Mouse (Mus musculus) MEL (cell line): ENCODE data around the gene Mrrf. TPM values are rescaled to one million over a fixed set of nuclear protein-coding genes. Genes with fewer than 3 reads are reported as not detected.

Experiments
- DNase-seq: peaks from one replicate; pipeline ENCODE4 v3.0.0; 2011; ENCODE audit warnings: low read depth, low spot score
- H3K27ac ChIP-seq: 2 replicates; pipeline ENCODE4 v1.5.1; 2012; ENCODE audit warnings: low read depth, mild to moderate bottlenecking, control low read depth, low read length, moderate library complexity; ENCODE audit not compliant: control insufficient read depth
- H3K27me3 ChIP-seq, 2 experiments: fragments of 150-350 bp in 1 of 2; sonication (generic) in 1 of 2; 2 replicates each; pipeline ENCODE4 v1.6.1; 2012; ENCODE audit warnings: low read length in 2 of 2, mild to moderate bottlenecking in 2 of 2, improper control_type of control experiment in 1 of 2, moderate library complexity in 1 of 2; ENCODE audit not compliant: insufficient read depth in 2 of 2, control insufficient read depth in 1 of 2
- H3K36me3 ChIP-seq, 2 experiments: 2 replicates each; pipeline ENCODE4 v1.6.1; 2012 to 2014; ENCODE audit warnings: low read length in 2 of 2, improper control_type of control experiment in 1 of 2, inconsistent platforms in 1 of 2, mild to moderate bottlenecking in 1 of 2; ENCODE audit not compliant: insufficient read depth in 2 of 2, control insufficient read depth in 1 of 2
- H3K4me1 ChIP-seq, 2 experiments: fragments of 150-350 bp in 1 of 2; sonication (generic) in 1 of 2; 2 replicates each; pipeline ENCODE4 v1.6.1; 2012; ENCODE audit warnings: low read length in 2 of 2, improper control_type of control experiment in 1 of 2, mild to moderate bottlenecking in 1 of 2; ENCODE audit not compliant: insufficient read depth in 2 of 2, control insufficient read depth in 1 of 2
- H3K4me3 ChIP-seq, 2 experiments: fragments of 150-350 bp in 1 of 2; sonication (generic) in 1 of 2; 2 replicates each; pipeline ENCODE4 v1.5.1; 2012; ENCODE audit warnings: low read depth in 2 of 2, low read length in 2 of 2, mild to moderate bottlenecking in 2 of 2, moderate library complexity in 2 of 2, control low read depth in 1 of 2, improper control_type of control experiment in 1 of 2; ENCODE audit not compliant: control insufficient read depth in 1 of 2, insufficient read depth in 1 of 2
- H3K79me2 ChIP-seq: 2 replicates; pipeline ENCODE4 v1.6.1; 2012; ENCODE audit warnings: mild to moderate bottlenecking, low read length, moderate library complexity; ENCODE audit not compliant: control insufficient read depth, poor library complexity, insufficient read depth
- H3K9ac ChIP-seq: 2 replicates; pipeline ENCODE4 v1.6.1; 2012; ENCODE audit warnings: low read depth, mild to moderate bottlenecking, control low read depth, low read length, moderate library complexity; ENCODE audit not compliant: control insufficient read depth, poor library complexity, severe bottlenecking
- H3K9me3 ChIP-seq: fragments of 150-350 bp; sonication (generic); replicated peaks from 2 replicates; pipeline ENCODE4 v1.6.1; 2012; ENCODE audit warnings: mild to moderate bottlenecking, low read length, improper control_type of control experiment, moderate library complexity; ENCODE audit not compliant: insufficient read depth
- BHLHE40 ChIP-seq: IDR thresholded peaks from 2 replicates; pipeline ENCODE4 v1.6.1; 2012; ENCODE audit warnings: low read depth, mild to moderate bottlenecking, inconsistent platforms, low read length, improper control_type of control experiment, borderline replicate concordance
- CHD1 ChIP-seq: IDR thresholded peaks from 2 replicates; pipeline ENCODE4 v1.6.1; 2012; ENCODE audit warnings: low read depth, mild to moderate bottlenecking, inconsistent platforms, low read length, improper control_type of control experiment
- CHD2 ChIP-seq: IDR thresholded peaks from 2 replicates; pipeline ENCODE4 v1.6.1; 2011; ENCODE audit warnings: low read length, improper control_type of control experiment
- CTCF ChIP-seq, 3 experiments: IDR thresholded peaks in 2 of 3; conservative IDR thresholded peaks in 1 of 3; 2 replicates each; pipeline ENCODE4 v1.5.1; 2011 to 2012; ENCODE audit warnings: low read length in 3 of 3, low read depth in 2 of 3, mild to moderate bottlenecking in 2 of 3, improper control_type of control experiment in 1 of 3, inconsistent platforms in 1 of 3, mixed read lengths in 1 of 3, moderate library complexity in 1 of 3; ENCODE audit not compliant: control insufficient read depth in 1 of 3, insufficient read depth in 1 of 3, poor library complexity in 1 of 3, severe bottlenecking in 1 of 3
- E2F4 ChIP-seq: IDR thresholded peaks from 2 replicates; pipeline ENCODE4 v1.6.1; 2011; ENCODE audit warnings: low read depth, low read length, improper control_type of control experiment, borderline replicate concordance
- ELF1 ChIP-seq: IDR thresholded peaks from 2 replicates; pipeline ENCODE4 v1.6.1; 2014; ENCODE audit warnings: low read depth, mild to moderate bottlenecking, inconsistent platforms, low read length, improper control_type of control experiment, moderate library complexity
- EP300 ChIP-seq, 2 experiments: IDR thresholded peaks; 2 replicates each; pipeline ENCODE4 v1.6.1; 2011; ENCODE audit warnings: improper control_type of control experiment in 2 of 2, low read length in 2 of 2, low read depth in 1 of 2, mild to moderate bottlenecking in 1 of 2
- ETS1 ChIP-seq: IDR thresholded peaks from 2 replicates; pipeline ENCODE4 v1.6.1; 2012; ENCODE audit warnings: low read depth, mild to moderate bottlenecking, inconsistent platforms, low read length, improper control_type of control experiment, moderate library complexity
- HCFC1 ChIP-seq: IDR thresholded peaks from 2 replicates; pipeline ENCODE4 v1.6.1; 2012; ENCODE audit warnings: low read depth, mild to moderate bottlenecking, inconsistent platforms, low read length, improper control_type of control experiment, moderate library complexity
- JUND ChIP-seq: IDR thresholded peaks from 2 replicates; pipeline ENCODE4 v1.6.1; 2011; ENCODE audit warnings: low read depth, mild to moderate bottlenecking, improper control_type of control experiment, low read length
- MAFK ChIP-seq: IDR thresholded peaks from 2 replicates; pipeline ENCODE4 v1.6.1; 2011; ENCODE audit warnings: low read depth, mild to moderate bottlenecking, low read length, improper control_type of control experiment, borderline replicate concordance
- MAX ChIP-seq: IDR thresholded peaks from 2 replicates; pipeline ENCODE4 v1.6.1; 2011; ENCODE audit warnings: low read length, improper control_type of control experiment
- MEF2A ChIP-seq: IDR thresholded peaks from 2 replicates; pipeline ENCODE4 v1.6.1; 2014; ENCODE audit warnings: low read depth, mild to moderate bottlenecking, inconsistent platforms, low read length, improper control_type of control experiment; ENCODE audit not compliant: poor library complexity, insufficient replicate concordance, severe bottlenecking; ENCODE audit errors: extremely low read depth
- MXI1 ChIP-seq: IDR thresholded peaks from 2 replicates; pipeline ENCODE4 v1.6.1; 2011; ENCODE audit warnings: mild to moderate bottlenecking, low read depth, low read length, improper control_type of control experiment
- MYB ChIP-seq: IDR thresholded peaks from 2 replicates; pipeline ENCODE4 v1.6.1; 2011; ENCODE audit warnings: mild to moderate bottlenecking, low read depth, low read length, improper control_type of control experiment
- MYC ChIP-seq: IDR thresholded peaks from 2 replicates; pipeline ENCODE4 v1.6.1; 2011; ENCODE audit warnings: low read depth, mild to moderate bottlenecking, low read length, improper control_type of control experiment, moderate library complexity
- NELFE ChIP-seq: IDR thresholded peaks from 2 replicates; pipeline ENCODE4 v1.6.1; 2011; ENCODE audit warnings: low read depth, low read length, improper control_type of control experiment
- POLR2A ChIP-seq, 2 experiments: IDR thresholded peaks; 2 replicates each; pipeline ENCODE4 v1.6.1; 2011 to 2012; ENCODE audit warnings: low read length in 2 of 2, mild to moderate bottlenecking in 2 of 2, control low read depth in 1 of 2, improper control_type of control experiment in 1 of 2, low read depth in 1 of 2, moderate library complexity in 1 of 2; ENCODE audit not compliant: control insufficient read depth in 1 of 2, insufficient read depth in 1 of 2, poor library complexity in 1 of 2
- POLR2AphosphoS2 ChIP-seq: IDR thresholded peaks from 2 replicates; pipeline ENCODE4 v1.6.1; 2011; ENCODE audit warnings: low read length, improper control_type of control experiment
- POLR2AphosphoS5 ChIP-seq: IDR thresholded peaks from 2 replicates; pipeline ENCODE4 v1.6.1; 2012; ENCODE audit warnings: low read depth, borderline replicate concordance, mild to moderate bottlenecking, inconsistent platforms, low read length, moderate library complexity, mixed read lengths
- SMC3 ChIP-seq: IDR thresholded peaks from 2 replicates; pipeline ENCODE4 v1.6.1; 2011; ENCODE audit warnings: low read depth, low read length, improper control_type of control experiment
- TCF12 ChIP-seq: IDR thresholded peaks from 2 replicates; pipeline ENCODE4 v1.6.1; 2014; ENCODE audit warnings: low read depth, mild to moderate bottlenecking, inconsistent platforms, low read length, improper control_type of control experiment, moderate library complexity
- USF2 ChIP-seq, 2 experiments: IDR thresholded peaks; 2 replicates each; pipeline ENCODE4 v1.6.1; 2011 to 2012; ENCODE audit warnings: improper control_type of control experiment in 2 of 2, low read length in 2 of 2, borderline replicate concordance in 1 of 2, inconsistent platforms in 1 of 2, low read depth in 1 of 2, mild to moderate bottlenecking in 1 of 2; ENCODE audit not compliant: insufficient read depth in 1 of 2
- ZC3H11A ChIP-seq: IDR thresholded peaks from 2 replicates; pipeline ENCODE4 v1.6.1; 2012; ENCODE audit warnings: low read depth, mild to moderate bottlenecking, inconsistent platforms, low read length, improper control_type of control experiment
- ZKSCAN1 ChIP-seq: IDR thresholded peaks from 2 replicates; pipeline ENCODE4 v1.6.1; 2012; ENCODE audit warnings: low read depth, mild to moderate bottlenecking, inconsistent platforms, low read length, improper control_type of control experiment, moderate library complexity
- ZMIZ1 ChIP-seq: IDR thresholded peaks from 2 replicates; pipeline ENCODE4 v1.6.1; 2012; ENCODE audit warnings: low read depth, mild to moderate bottlenecking, inconsistent platforms, low read length, improper control_type of control experiment, moderate library complexity
- ZNF384 ChIP-seq: IDR thresholded peaks from 2 replicates; pipeline ENCODE4 v1.6.1; 2012; ENCODE audit warnings: low read depth, mild to moderate bottlenecking, inconsistent platforms, low read length, improper control_type of control experiment
- polyA plus RNA-seq, 2 experiments: library from polyadenylated mRNA; stranded (reverse) in 1 of 2; unstranded in 1 of 2; fragments of >175 nt in 1 of 2; fragments of >200 nt in 1 of 2; gene quantifications; 2 replicates each; pipeline versions ENCODE4 v1.2.1 to v1.2.4; 2012; ENCODE audit warnings: low replicate concordance in 2 of 2, low read depth in 1 of 2; ENCODE audit not compliant: insufficient read length in 2 of 2, insufficient read depth in 1 of 2, missing spikeins in 1 of 2
- total RNA-seq: library from RNA; depleted of rRNA; stranded (reverse); fragments of 300-350 nt; gene quantifications from 2 replicates; pipeline ENCODE4 v1.2.3, GENCODE M21; 2012

Gene Mrrf
- total and polyA plus RNA-seq, 3 experiments: 28.0 to 31.2 TPM; not detected in 1

- peaks cover 0 to 24% of the 10 kb centered on the region in 2 experiments; a peak in 2 of 4 replicates for H3K4me1 ChIP-seq
- TF ChIP-seq NELFE (no peak), MAFK (no peak), TCF12 (no peak), ZMIZ1 (no peak), E2F4 (no peak), MAX (no peak), POLR2AphosphoS5 (no peak), HCFC1 (no peak), ELF1 (no peak), ZC3H11A (no peak), CTCF (IDR thresholded peaks at IDR 0.05 in 2 of 3, conservative IDR thresholded peaks at IDR 0.05 in 1 of 3; ENCODE audit: control insufficient read depth in 1 of 3, insufficient read depth in 1 of 3, low read depth in 2 of 3, low read length in 3 of 3, poor library complexity in 1 of 3, severe bottlenecking in 1 of 3) (no peak), ETS1 (no peak), CHD2 (no peak), POLR2A (IDR thresholded peaks at IDR 0.05; ENCODE audit: control insufficient read depth in 1 of 2, insufficient read depth in 1 of 2, low read depth in 1 of 2, low read length in 2 of 2, poor library complexity in 1 of 2) (no peak), MYB (no peak)
Observed at GRCm38 (mm10) chr2:36207071-36207470, 70.9 kb downstream of the Mrrf start.

GRCm38 (mm10) chr2:36210796-36211195, 74.6 kb downstream of the Mrrf start:
- Histone ChIP-seq H3K4me1 (peaks cover 2 to 7% of the 10 kb centered on the region in 2 experiments), H3K9me3 (no peaks in the 10 kb centered on the region), H3K27me3 (no peaks in the 10 kb centered on the region), H3K9ac (no peak overlapping the region), H3K36me3 (peaks cover 0 to under 1% of the 10 kb centered on the region in 2 experiments; a peak in 2 of 4 replicates), H3K27ac (no peak overlapping the region), H3K79me2 (no peaks in the 10 kb centered on the region), H3K4me3 (no peak overlapping the region)
- TF ChIP-seq USF2 (IDR thresholded peaks at IDR 0.05; ENCODE audit: borderline replicate concordance in 1 of 2, insufficient read depth in 1 of 2, low read depth in 1 of 2, low read length in 2 of 2) (no peak), POLR2AphosphoS2 (no peak), MYC (no peak), ZC3H11A (no peak), MXI1 (no peak), EP300 (IDR thresholded peaks at IDR 0.05; ENCODE audit: low read depth in 1 of 2, low read length in 2 of 2) (no peak), CHD1 (no peak), ELF1 (no peak), MEF2A (no peak), ZKSCAN1 (no peak), ZNF384 (no peak), BHLHE40 (no peak), SMC3 (no peak), CHD2 (no peak), E2F4 (no peak), MYB (no peak), CTCF (IDR thresholded peaks at IDR 0.05 in 2 of 3, conservative IDR thresholded peaks at IDR 0.05 in 1 of 3; ENCODE audit: control insufficient read depth in 1 of 3, insufficient read depth in 1 of 3, low read depth in 2 of 3, low read length in 3 of 3, poor library complexity in 1 of 3, severe bottlenecking in 1 of 3) (no peak), JUND (no peak)
- no peak for DNase-seq

More at GRCm38 (mm10) chr2:36207071-36207470, 70.9 kb downstream of the Mrrf start:
- no peak overlapping the region for H3K4me3 ChIP-seq
- H3K36me3 ChIP-seq: no peaks in the 10 kb centered on the region
- no peak for DNase-seq
- H3K27ac ChIP-seq: no peak overlapping the region
- H3K27me3 ChIP-seq: no peaks in the 10 kb centered on the region
- no peak overlapping the region for H3K9ac ChIP-seq
- H3K9me3 ChIP-seq: no peaks in the 10 kb centered on the region
- no peaks in the 10 kb centered on the region for H3K79me2 ChIP-seq
